Mouse (Mus musculus) kidney, adult 18-20 months (tissue): Measurements from ENCODE around the gene Mfap4.
A peak's percentile ranks its signal among the peaks of the same experiment; 100 is the strongest.

Source experiments
- DNase-seq: peaks from one replicate; pipeline ENCODE4 v3.0.0; 2021

Gene Mfap4

DNA sequence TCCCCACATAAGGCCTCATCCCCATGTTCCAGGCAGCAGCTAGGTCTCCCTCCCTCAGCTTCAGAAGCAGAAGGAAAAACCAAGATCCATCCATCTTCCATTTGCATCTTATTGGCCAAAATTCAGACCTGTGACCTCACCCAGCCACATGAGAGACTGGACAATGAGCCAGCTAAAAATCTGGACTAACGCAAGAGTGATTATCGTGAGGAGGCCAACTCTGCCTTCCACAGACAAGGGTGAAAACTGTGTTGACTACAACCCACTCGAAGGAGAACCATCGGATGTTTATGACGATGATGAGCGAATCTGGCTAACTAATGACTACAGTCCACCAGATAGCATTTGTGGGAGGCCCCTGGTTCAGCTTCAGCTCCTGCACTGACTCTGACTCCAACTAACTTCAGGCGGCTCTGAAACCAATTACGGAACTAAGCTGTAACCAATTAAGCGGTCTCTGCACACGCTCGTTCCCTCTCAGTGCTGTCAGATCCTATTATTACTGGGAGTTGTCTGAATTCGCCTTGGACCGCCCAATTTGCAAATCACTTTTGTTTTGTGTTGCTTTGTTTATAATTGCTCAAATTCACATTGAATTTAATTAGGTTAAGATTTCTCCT, 1.9 kb upstream of the Mfap4 start:
- DNase-seq = no peak

DNA sequence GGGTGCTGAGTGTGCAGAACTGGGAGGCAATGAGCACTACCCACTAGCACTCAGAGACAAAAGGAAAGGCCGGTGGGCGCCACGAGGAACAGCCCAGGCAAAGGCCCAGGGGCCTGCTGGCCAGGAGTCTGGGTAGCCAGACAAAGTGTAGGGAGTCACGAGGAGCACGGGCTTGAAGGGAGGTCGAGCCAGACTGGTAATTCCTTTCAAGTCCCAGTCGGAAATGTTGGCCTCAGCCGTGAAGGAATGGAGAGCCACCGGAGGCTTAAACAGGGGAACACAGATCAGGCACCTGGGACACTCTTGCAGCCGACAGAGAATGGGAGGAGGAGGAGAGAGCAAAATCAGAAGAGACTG, 997 bp upstream of the Mfap4 start:
- no peak for DNase-seq

DNA sequence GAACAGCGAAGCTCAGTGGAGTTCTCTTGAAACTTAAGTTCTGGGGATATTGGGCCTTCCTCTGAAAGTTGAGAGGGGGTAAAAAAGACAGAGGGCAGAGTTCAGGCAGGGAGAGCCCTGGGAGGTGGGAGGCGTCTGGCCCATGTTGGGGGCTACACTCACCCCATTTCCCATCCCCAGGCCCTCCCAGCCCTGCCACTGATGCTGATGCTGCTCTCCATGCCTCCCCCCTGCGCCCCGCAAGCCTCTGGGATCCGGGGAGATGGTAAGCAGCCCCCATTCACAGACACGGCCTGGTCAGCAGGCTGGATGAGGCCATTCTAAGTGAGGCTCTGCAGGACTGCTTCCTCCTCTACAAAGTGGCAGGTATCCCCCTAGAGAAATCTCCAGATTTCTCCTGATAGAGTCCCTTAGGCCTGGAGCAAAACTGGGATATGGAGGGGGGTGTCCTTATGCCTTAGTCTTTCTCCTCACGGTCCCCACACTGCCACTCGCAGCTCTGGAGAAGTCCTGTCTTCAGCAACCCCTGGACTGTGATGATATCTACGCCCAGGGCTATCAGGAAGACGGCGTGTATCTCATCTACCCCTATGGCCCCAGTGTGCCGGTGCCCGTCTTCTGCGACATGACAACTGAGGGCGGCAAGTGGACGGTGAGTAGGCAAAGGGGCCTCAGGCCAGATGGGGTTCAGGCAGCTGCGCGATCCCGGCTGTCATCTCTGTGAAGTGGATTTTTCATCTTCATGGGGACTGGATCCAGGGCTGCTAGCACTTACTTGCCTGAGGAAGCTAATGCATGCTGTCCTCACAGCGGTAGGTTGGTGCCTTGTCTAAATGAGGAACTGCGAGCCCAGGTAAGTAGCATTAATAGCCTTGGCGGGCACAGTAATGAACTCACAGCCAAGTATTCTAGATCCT, 568 bp downstream of the Mfap4 start:
- no peak for DNase-seq

DNA sequence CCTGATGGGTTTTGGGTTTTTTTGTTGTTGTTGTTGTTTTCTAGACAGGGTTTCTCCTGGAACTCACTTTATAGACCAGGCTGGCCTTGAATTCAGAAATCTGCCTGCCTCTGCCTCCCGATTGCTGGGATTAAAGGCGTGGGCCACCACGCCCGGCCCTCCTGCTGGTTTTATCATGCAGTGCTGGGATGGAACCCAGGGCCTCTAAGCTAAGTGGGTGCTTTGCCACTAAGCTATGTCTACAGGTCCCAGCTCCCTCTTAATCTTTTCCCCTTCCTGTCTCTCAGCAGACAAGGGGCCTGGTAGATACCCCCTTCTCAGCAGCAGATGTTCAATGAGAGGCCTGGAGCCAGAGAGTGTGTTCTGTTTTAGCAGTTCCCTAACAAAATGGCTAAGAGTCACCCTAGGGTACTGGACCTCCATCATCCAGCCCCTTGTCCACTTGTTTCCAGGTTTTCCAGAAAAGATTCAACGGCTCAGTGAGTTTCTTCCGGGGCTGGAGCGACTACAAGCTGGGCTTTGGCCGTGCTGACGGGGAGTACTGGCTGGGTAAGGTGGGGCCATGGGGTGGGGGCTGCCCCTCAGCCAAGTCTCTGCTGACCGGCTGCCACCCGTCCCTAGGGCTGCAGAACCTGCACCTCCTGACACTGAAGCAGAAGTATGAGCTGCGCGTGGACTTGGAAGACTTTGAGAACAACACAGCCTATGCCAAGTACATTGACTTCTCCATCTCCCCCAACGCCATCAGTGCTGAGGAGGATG, 1.4 kb downstream of the Mfap4 start:
- DNase-seq = no peak

DNA sequence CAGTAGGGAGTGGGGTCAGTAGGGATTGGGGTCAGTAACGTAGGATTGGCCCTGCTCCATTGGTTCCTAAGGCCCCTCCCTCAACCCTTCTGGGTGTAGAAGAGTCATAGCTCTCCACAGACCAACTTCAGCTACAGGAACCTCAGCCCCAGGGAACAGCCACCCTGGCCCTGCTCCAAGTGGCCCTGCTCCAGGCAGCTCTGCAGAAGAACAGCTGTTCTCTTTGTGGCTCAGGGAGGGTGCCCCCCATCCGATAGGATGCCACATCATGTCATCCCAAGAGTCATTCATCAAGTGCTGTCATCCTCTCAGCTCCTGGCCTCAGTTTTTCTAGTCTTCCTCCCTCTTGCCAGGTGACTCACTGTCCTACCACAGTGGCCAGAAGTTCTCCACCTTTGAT, 2.2 kb downstream of the Mfap4 start:
- peak; percentile 25 for DNase-seq

DNA sequence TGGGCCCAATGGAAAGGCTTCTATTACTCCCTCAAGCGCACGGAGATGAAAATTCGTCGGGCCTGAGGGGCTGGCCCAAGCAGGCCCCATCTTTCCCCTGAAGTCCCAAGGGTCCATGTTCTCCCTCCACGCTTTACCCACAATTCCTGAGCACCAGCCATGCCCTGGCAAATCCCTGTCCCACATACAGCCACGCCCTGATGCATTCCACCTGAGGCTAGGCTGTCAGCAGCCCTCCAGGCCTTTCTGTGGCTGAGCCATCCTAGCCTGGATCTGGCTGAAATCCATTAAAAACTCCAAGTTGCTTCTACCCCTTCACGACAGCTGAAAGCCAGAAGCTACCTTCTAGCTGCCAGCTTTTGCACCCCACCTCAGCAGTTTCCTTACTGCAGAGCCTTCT, 2.7 kb downstream of the Mfap4 start:
- no peak for DNase-seq

DNA sequence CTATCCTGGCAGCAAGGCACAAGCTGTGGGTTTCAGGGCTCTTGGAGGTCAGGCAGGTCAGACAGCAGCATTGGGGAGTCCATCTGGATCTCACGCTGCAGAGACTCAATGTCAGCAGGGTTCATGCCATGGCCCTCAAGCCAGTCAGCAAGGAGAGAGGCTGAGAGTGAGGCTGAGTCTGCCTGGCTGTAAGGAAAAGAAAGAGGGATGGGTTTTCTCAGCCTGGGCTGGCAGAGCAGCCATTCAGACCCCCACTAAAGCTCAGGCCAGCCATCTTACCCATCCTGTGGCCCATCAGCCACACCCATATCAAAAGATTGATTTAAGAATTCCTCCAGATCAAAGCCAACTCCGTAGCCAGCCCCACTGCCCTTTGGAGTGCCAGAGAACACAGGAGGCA, 3.9 kb downstream of the Mfap4 start:
- DNase-seq = no peak

DNA sequence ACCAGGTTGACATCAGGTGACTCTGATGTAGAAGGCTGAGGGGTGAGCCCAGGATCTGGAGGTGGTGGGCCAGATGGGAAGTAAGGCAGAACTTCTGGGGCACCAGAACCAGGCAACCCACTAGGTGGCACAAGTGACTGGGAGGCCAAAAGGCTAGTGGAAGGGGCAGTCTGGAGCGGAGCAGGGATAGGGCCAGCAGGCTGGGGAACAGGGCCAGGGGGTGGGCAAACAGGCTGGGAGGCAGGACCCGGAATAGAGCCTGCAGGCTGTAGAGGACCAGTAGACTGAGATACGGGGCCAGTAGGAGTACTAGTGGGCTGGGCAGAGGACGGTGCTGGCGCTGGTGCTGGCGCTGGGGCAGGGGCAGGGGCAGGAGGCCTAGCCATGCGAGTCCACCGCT, 4.6 kb downstream of the Mfap4 start:
- no peak for DNase-seq

DNA sequence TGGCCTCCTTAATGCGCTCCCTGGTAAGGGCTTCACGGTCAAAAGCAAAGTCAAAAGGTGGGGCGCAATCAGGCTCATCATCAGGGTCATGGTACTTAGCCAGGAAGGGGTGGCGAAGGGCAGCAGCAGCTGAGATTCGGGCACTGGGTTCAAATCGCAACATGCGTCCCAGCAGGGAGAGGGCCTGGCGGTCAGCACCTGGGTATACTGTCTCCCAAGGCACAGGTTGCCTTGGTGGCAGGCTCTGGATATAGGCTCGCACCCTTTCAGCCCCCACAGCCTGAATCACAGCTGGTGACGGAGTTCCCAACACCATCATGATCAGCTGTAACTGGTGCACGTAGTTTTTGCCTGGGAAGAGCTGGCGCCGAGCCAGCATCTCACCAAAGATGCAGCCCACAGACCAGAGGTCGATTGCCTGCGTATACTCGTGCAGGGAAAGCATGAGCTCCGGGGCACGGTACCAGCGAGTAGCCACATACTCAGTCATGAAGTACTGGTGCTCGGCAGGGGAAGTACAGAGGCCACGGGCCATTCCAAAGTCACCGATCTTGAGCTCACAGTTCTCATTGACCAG, 5.8 kb downstream of the Mfap4 start:
- DNase-seq = no peak

DNA sequence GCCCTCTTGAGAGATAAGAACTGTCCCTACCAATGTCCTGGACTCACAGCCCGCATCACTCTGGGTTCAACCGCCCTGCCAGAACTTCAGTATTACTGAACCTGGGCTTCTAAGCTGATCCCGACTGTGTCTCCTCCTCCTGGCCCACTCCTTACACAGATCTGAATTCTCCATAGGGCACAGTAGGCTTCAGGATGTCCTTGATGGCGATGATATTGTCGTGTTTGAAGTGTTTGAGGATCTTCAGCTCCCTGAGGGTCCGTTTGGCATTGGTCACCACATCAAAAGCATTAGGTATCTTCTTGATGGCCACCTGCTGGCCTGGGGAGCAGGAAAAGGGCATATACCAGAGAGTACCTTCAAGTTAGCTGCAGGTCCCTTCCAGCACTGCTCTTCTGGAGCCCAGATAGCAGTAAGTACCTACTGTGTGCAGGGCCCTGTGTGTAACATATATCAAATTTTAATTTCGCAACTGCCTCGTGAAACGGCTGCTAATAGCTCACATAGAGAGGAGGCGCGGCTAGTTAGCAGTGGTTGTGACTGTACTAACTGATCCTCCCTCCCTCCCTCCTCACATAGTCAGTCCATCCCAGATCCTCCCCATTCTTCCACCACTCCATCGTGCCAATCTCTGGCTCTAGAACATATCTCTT, 7.6 kb downstream of the Mfap4 start:
- DNase-seq = no peak

DNA sequence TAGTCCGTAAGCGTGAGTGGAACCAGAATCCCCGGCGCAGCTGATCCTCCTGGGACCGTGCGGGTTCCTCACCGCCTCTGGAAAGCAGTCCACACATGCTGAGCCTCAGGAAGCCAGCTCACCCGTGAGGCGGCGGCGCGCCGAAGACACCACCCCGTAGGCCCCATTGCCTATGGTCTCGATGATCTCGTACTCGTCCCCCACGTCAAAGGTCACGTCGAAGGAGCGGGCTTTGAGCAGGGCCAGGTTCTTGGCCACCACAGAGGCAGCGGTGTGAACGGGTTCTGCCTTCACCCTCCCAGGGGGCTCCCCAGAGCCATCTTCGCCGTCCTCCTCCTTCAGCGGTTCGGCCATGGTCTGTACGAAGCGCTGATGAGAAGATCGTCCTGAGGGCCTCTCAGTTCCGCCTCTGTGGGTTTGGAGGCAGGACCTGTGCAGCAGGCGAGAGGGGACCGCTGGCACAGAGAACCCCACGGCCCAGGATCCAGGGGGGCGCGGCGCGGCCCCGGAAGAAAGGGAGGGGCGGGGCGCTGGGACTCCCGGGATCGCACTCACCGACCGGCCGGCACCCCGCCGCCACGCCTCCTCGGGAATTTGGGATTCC, 8.4 kb downstream of the Mfap4 start:
- no peak for DNase-seq

DNA sequence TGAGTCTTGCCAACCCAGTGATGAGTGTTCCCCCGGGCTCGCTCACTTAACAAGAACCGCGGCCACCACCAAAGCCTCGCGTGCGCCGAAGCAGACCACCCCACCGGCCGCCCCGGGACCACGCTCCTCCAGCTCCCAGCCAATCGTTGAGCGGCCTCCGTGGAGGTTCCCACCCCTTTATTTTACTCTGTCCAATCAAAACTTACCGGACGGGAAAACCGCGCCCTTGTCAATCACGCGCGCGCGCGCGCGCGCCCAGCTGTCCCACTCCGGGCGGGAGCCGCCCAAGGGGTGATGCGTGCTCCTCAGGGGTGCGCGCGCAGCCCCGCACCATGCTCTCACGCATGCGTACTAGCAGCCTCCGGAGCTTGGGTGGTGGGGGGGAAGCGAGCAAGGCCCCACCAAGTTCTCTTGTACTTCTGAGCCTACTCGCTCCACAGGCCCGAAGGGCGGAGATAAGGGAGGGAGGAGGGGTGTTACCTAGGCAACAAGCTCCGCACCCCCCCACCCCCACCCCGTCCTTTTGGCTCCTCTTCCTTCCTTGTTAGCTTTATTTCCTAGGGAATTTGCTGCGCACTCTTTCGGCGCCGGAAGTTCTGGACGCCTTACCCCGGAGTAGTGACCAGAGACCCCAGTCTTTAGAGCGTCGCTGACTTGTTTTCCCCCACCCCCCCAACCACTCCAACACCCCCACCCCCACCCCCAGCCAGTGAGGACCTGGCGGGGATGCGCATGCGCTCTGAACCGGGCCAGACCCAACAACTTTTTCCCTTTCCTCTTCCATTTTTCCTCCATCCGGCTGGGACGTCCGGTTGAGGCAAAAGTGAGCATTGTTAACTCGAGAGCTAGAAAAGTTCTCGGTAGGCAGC, 9.1 kb downstream of the Mfap4 start, which contains the start of gene Mapk7:
Gene Mapk7 (minus strand): TSS at position 278 of the 869 bp plus-strand sequence.
- DNase-seq = peak; percentile 96

DNA sequence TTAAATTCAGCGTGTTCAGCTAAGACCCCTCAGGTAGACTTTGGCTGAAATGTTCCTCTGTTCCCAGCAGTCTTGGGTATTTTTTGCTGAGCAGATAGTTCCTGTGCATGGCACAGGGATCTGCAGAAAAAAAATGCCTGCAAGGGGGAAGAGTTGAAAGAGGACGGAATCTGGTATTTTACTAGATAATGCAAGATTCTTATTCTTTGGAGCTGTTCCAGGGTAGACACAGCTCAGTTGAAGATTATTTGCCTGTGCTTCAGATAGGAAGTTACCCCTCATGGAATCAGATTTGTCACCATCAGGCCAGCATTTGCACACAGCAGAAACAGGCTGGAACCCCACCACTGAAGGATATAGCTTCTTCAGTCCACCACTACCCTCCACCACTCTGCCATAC, 10.3 kb downstream of the Mfap4 start:
- DNase-seq = no peak

DNA sequence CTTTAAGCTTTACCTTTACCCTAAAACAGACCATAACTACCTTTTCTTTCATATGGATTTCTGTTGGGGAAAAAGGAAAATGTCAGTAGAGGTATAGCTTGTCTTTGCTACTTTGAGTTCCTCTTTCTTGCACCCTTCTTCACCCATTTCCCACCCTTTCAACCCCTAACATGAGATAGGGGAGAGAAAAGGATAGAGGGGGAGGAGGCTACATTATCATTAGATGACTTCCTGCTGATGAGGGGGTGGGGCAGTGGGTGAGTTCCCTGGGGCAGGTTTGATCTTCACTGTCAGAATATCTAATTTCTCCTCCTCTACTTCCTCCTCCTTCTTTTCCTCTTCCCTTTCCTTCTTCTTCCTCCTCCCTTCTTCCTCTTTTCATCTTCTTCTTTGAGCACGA, 12.3 kb downstream of the Mfap4 start:
- DNase-seq = no peak

DNA sequence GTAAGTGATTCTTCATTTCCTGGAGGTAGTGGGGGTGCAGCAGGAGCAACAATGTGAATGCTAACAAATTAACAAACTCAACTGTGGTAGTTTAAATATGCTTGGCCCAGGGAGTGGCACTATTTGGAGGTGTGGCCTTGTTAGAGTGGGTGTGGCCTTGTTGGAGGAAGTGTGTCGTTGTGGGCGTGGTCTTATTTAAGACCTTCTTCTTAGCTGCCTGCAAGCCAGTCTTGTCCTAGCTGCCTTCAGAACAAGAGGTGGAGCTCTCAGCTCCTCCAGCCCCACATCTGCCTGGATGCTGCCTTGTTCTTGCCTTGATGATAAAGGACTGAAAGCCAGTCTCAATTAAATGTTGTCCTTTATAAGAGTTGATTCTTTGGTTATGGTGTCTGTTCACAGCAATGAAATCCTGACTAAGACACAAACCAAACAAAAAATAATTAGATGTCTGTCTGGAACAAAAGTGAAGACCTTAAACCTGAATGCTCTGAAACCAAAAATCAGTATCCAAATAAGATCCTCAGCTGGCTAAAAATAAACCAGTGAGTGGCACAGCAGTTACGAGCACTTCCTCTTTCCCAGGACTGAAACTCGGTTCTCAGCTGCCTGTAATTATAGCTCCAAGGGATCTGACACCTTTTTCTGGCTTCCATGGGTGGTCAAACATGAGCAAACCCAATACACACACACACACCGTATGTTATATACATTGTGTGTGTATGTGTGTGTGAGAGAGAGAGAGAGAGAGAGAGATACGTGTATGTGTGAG, 13.7 kb downstream of the Mfap4 start:
- DNase-seq = no peak

DNA sequence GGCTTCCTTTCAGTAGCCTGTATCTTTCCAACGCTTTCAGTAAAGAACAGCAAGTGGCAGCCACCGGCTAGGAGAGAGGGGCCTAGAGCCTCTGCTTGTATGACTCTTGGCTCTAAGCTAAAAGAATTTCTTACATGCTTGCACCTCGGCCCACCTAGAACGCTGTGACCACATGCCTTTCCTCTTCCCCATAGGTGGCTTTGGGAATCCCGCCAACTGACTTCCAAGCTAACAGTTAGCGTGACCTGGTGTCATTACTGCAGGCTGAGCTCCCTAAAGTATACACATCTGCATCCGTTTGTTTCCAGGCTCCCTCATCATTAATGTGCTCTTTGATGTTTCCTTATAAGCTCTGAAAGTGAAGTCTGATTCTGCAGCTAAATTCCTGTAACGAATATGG, 18.7 kb downstream of the Mfap4 start:
- no peak for DNase-seq

DNA sequence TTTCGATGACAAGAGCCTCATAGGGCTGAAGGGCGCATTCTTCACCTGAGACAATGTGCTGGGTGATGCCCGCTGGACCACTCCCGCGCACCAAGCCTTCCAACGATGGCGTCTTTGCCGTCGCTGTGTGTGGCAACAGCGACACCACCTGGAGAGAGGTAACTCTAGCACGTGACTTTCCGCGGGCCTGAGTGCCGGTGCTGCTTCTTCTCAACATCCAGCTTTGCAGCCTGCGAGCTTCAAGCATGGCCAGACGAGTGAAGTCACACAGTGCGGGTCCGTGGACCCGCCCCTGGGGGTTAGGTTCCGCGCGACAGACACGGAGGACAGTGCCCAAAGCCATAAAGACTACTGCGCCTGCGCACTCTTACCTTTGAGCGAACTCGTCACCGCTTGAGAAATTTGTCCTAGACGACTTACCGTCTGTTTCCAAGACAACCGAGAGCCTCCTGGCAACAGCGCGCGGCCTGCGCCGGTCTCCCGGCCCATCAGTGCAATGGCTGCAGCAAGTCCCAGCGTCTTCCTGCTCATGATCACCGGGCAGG, 19.6 kb downstream of the Mfap4 start, which contains the start of gene B9d1:
Gene B9d1 (plus strand): TSS at position 432 of the 545 bp plus-strand sequence.
- DNase-seq = peak; percentile 99

DNA sequence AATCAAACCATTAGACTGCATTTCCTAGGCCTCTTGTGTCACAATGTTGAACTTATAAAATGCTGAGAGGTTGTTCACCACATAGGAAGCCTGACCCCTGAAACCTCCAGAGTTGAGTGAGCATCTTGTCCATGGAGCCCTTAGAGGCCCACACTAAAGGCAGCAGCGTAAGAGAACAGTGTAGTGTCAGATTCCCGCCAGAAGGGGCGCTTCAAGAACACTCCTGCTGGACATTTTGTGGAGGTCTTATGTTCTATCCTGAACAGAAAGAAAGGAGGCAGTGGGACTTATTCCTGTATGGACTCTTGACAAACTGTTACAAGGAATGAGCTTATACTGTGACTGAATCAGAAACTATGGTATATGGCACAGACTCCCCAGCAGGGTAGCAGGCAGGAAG, 29.7 kb downstream of the Mfap4 start:
- peak; percentile 63 for DNase-seq

DNA sequence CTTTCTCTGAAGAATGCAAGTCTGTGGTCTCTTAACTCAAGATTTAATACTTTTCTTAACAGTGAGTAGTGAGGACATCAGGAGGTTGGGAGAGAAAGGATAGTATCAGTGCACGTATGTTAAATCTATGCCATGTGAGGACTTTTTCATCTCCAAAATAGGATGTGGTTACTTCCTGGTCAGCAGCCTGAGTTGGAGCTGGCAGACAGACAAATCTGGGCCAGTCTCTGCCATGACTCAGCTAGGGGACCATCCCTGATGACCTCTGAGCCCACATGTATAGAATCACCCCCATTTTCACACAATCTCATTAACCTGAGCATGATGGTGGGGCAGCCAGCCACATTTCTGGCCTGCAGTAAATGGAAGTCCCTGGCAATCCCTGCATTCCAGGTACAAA, 32.7 kb downstream of the Mfap4 start:
- no peak for DNase-seq

DNA sequence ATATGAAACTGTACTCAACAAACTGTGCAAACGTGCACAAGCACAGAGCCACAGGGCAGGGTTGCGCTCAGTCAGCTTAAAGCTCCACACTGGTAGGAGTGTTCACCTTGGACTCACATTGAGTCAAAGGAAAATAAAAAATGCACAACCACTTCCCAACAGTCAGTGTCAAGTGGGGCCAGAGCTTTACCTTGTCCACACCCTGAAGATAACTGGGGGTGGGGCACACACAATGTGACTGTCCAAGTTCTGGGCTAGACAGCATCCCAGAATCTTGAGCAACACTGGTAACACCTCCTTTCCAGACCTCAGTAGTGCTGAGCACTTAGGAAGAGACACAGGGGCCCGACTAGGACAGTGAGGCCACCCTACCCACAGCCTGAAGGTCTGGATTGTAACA, 33.6 kb downstream of the Mfap4 start:
- no peak for DNase-seq
